Mouse (Mus musculus) liver, postnatal 0 days (tissue): ENCODE data around the gene Ncbp3.

Experiments
- CTCF ChIP-seq: sonication (generic); IDR thresholded peaks from 2 replicates; pipeline ENCODE4 v1.5.1; 2016; ENCODE audit warnings: antibody characterized with exemption, low read depth
- EP300 ChIP-seq: IDR thresholded peaks from 2 replicates; pipeline ENCODE4 v1.6.1; 2016; ENCODE audit warnings: antibody characterized with exemption, low read depth, mild to moderate bottlenecking

DNA sequence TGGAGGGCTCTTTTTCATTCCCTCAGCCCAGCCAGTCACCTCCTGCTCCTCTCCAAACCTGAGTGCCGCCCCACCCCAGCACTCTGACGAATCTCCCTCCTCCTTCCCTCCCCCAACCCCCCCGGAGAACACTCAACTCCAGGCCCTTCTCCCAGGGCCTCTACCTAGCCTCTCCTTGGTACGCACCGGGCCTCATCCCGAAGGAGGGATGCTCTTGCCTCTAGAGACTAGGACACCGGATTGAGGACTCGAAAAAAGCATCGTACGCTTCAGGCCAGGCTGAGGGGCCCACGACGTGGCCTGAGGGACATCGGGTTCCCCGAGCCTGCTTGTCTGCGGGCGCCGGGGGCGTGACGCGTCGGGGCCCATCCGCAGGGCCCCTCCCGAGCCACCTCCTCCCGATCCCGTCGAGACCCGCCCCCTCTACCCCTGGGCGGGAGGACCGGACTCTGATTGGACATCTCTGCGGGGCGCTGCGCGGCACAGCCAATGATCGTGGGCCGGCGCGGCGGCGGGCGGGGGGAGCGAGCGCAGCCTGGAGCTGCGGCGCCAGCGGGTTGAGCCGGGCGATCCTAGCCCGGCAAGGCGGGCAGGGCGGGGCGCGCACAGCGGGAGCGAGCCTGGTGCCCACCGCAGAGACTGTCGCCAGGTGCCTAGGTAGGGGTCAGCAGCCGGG is 29.0 kb upstream of the Ncbp3 start, which contains the start of gene Camkk1:
- TF ChIP-seq CTCF (no peak), EP300 (no peak)
